Mouse (Mus musculus): Measurements from ENCODE around the gene Filip1l. TPM values are rescaled to one million over a fixed set of nuclear protein-coding genes. Genes with fewer than 3 reads are reported as not detected.

The Filip1l gene
- polyA plus RNA-seq, 1 experiment: 12.1 TPM

GRCm38 (mm10) chr16:57528457-57528856, 175.6 kb downstream of the Filip1l start:
- no peak overlapping the region for H3K4me3 ChIP-seq
- H3K27me3 ChIP-seq (ENCODE audit: control insufficient read depth, insufficient read depth, insufficient read length): no peaks in the 10 kb centered on the region
- no peak overlapping the region for H3ac ChIP-seq (ENCODE audit: control insufficient read depth, insufficient read length)
- no peak overlapping the region for H3K4me2 ChIP-seq (ENCODE audit: low read depth)
- no peaks in the 10 kb centered on the region for H3K79me2 ChIP-seq (ENCODE audit: control insufficient read depth, insufficient read depth)
- H3K36me3 ChIP-seq (ENCODE audit: control insufficient read depth, insufficient read depth): no peaks in the 10 kb centered on the region
- no peak for TF ChIP-seq TCF3 (IDR thresholded peaks at IDR 0.05; ENCODE audit: insufficient read length, low read depth)
- TF ChIP-seq POLR2A (IDR thresholded peaks at IDR 0.05; ENCODE audit: insufficient read length, low read depth): no peak

- Histone ChIP-seq H3K4me2 (ENCODE audit: low read depth) (no peak overlapping the region), H3K27me3 (ENCODE audit: control insufficient read depth, insufficient read depth, insufficient read length) (no peaks in the 10 kb centered on the region), H3ac (ENCODE audit: control insufficient read depth, insufficient read length) (no peak overlapping the region), H3K4me3 (no peak overlapping the region), H3K79me2 (ENCODE audit: control insufficient read depth, insufficient read depth) (no peaks in the 10 kb centered on the region), H3K36me3 (ENCODE audit: control insufficient read depth, insufficient read depth) (no peaks in the 10 kb centered on the region)
- TF ChIP-seq POLR2A (IDR thresholded peaks at IDR 0.05; ENCODE audit: insufficient read length, low read depth) (no peak), POLR2AphosphoS2 (IDR thresholded peaks at IDR 0.05; ENCODE audit: insufficient read length, low read depth) (no peak), E2F4 (IDR thresholded peaks at IDR 0.05; ENCODE audit: insufficient read depth) (no peak), TCF3 (IDR thresholded peaks at IDR 0.05; ENCODE audit: insufficient read length, low read depth) (no peak), REST (IDR thresholded peaks at IDR 0.05; ENCODE audit: insufficient read depth, insufficient read length) (no peak), MAX (IDR thresholded peaks at IDR 0.05; ENCODE audit: low read depth) (no peak)
Observed at GRCm38 (mm10) chr16:57530547-57530946, 177.7 kb downstream of the Filip1l start.

GRCm38 (mm10) chr16:57532081-57532493, 179.2 kb downstream of the Filip1l start:
- peak overlapping the region; percentile 24 for H3K4me2 ChIP-seq (ENCODE audit: low read depth)
- H3K36me3 ChIP-seq (ENCODE audit: control insufficient read depth, insufficient read depth): no peaks in the 10 kb centered on the region
- no peaks in the 10 kb centered on the region for H3K79me2 ChIP-seq (ENCODE audit: control insufficient read depth, insufficient read depth)
- 0 out of 2 replicates have a peak, but pooled peaks have one; percentile 10 for TF ChIP-seq CEBPB (IDR thresholded peaks at IDR 0.05; ENCODE audit: insufficient read depth, poor library complexity, severe bottlenecking)
- no peak for TF ChIP-seq TCF12 (IDR thresholded peaks at IDR 0.05; ENCODE audit: insufficient read depth, poor library complexity, severe bottlenecking)
- no peak for TF ChIP-seq USF1 (IDR thresholded peaks at IDR 0.05; ENCODE audit: low read depth)
- H3K27me3 ChIP-seq (ENCODE audit: control insufficient read depth, insufficient read depth, insufficient read length): no peaks in the 10 kb centered on the region
- H3ac ChIP-seq (ENCODE audit: control insufficient read depth, insufficient read length): no peak overlapping the region
- no peak overlapping the region for H3K4me3 ChIP-seq

GRCm38 (mm10) chr16:57534365-57534764, 181.5 kb downstream of the Filip1l start:
- H3ac ChIP-seq (ENCODE audit: control insufficient read depth, insufficient read length): no peak overlapping the region
- no peaks in the 10 kb centered on the region for H3K79me2 ChIP-seq (ENCODE audit: control insufficient read depth, insufficient read depth)
- no peaks in the 10 kb centered on the region for H3K27me3 ChIP-seq (ENCODE audit: control insufficient read depth, insufficient read depth, insufficient read length)
- TF ChIP-seq USF1 (IDR thresholded peaks at IDR 0.05; ENCODE audit: low read depth): no peak
- TF ChIP-seq CEBPB (IDR thresholded peaks at IDR 0.05; ENCODE audit: insufficient read depth, poor library complexity, severe bottlenecking): no peak
- TF ChIP-seq REST (IDR thresholded peaks at IDR 0.05; ENCODE audit: insufficient read depth, insufficient read length): no peak
- TF ChIP-seq MYOD1 (IDR thresholded peaks at IDR 0.05; ENCODE audit: control insufficient read depth in 1 of 3, insufficient read length in 2 of 3, low read depth in 2 of 3): no peak
- TF ChIP-seq MAX (IDR thresholded peaks at IDR 0.05; ENCODE audit: low read depth): no peak
- no peak for TF ChIP-seq POLR2AphosphoS2 (IDR thresholded peaks at IDR 0.05; ENCODE audit: insufficient read length, low read depth)
- no peak for TF ChIP-seq MYOG (IDR thresholded peaks at IDR 0.05; ENCODE audit: control insufficient read depth in 1 of 3, insufficient read depth in 1 of 3, insufficient read length in 2 of 3, low read depth in 2 of 3)
- no peak for TF ChIP-seq POLR2A (IDR thresholded peaks at IDR 0.05; ENCODE audit: insufficient read length, low read depth)
- no peak for TF ChIP-seq E2F4 (IDR thresholded peaks at IDR 0.05; ENCODE audit: insufficient read depth)
- TF ChIP-seq SRF (IDR thresholded peaks at IDR 0.05; ENCODE audit: control insufficient read depth, insufficient read length, low read depth): no peak
- TF ChIP-seq TCF12 (IDR thresholded peaks at IDR 0.05; ENCODE audit: insufficient read depth, poor library complexity, severe bottlenecking): no peak
- no peak for TF ChIP-seq TCF3 (IDR thresholded peaks at IDR 0.05; ENCODE audit: insufficient read length, low read depth)
- H3K4me2 ChIP-seq (ENCODE audit: low read depth): no peak overlapping the region
- no peak overlapping the region for H3K4me3 ChIP-seq
- H3K36me3 ChIP-seq (ENCODE audit: control insufficient read depth, insufficient read depth): no peaks in the 10 kb centered on the region

- no peaks in the 10 kb centered on the region for H3K79me2 ChIP-seq (ENCODE audit: control insufficient read depth, insufficient read depth)
- H3K36me3 ChIP-seq (ENCODE audit: control insufficient read depth, insufficient read depth): no peaks in the 10 kb centered on the region
- H3ac ChIP-seq (ENCODE audit: control insufficient read depth, insufficient read length): no peak overlapping the region
- no peak overlapping the region for H3K4me3 ChIP-seq
- no peak overlapping the region for H3K4me2 ChIP-seq (ENCODE audit: low read depth)
- TF ChIP-seq MAX (IDR thresholded peaks at IDR 0.05; ENCODE audit: low read depth) (no peak), POLR2AphosphoS2 (IDR thresholded peaks at IDR 0.05; ENCODE audit: insufficient read length, low read depth) (no peak), TCF12 (IDR thresholded peaks at IDR 0.05; ENCODE audit: insufficient read depth, poor library complexity, severe bottlenecking) (no peak), MYOG (IDR thresholded peaks at IDR 0.05; ENCODE audit: control insufficient read depth in 1 of 3, insufficient read depth in 1 of 3, insufficient read length in 2 of 3, low read depth in 2 of 3) (no peak), POLR2A (IDR thresholded peaks at IDR 0.05; ENCODE audit: insufficient read length, low read depth) (no peak), USF1 (IDR thresholded peaks at IDR 0.05; ENCODE audit: low read depth) (no peak), CEBPB (IDR thresholded peaks at IDR 0.05; ENCODE audit: insufficient read depth, poor library complexity, severe bottlenecking) (no peak), SRF (IDR thresholded peaks at IDR 0.05; ENCODE audit: control insufficient read depth, insufficient read length, low read depth) (no peak), MYOD1 (IDR thresholded peaks at IDR 0.05; ENCODE audit: control insufficient read depth in 1 of 3, insufficient read length in 2 of 3, low read depth in 2 of 3) (no peak), REST (IDR thresholded peaks at IDR 0.05; ENCODE audit: insufficient read depth, insufficient read length) (no peak), TCF3 (IDR thresholded peaks at IDR 0.05; ENCODE audit: insufficient read length, low read depth) (no peak), E2F4 (IDR thresholded peaks at IDR 0.05; ENCODE audit: insufficient read depth) (no peak)
- H3K27me3 ChIP-seq (ENCODE audit: control insufficient read depth, insufficient read depth, insufficient read length): no peaks in the 10 kb centered on the region
Observed at GRCm38 (mm10) chr16:57534811-57535210, 181.9 kb downstream of the Filip1l start.
